Mouse (Mus musculus) adrenal gland, postnatal 25 days (tissue): ENCODE results near the gene Dhx15. TPM values are rescaled to one million over a fixed set of nuclear protein-coding genes. Genes with fewer than 3 reads are reported as not detected.
"Not testable (repeated sequence)": the region's sequence is repeated elsewhere in the genome, so short reads cannot be mapped to it uniquely, and the experiment has no call there.

Source experiments
- DNase-seq: peaks from one replicate; pipeline ENCODE4 v3.0.0; 2021; ENCODE audit warnings: mixed read lengths
- long read RNA-seq: library from polyadenylated mRNA; stranded (forward); transcript quantifications from one replicate; pipeline ENCODE4 v2.0.0, GENCODE M21; 2021
- total RNA-seq: library from RNA; stranded (reverse); gene quantifications from 2 replicates; pipeline ENCODE4 v1.2.3, GENCODE M21; 2021

The Dhx15 gene
- 114 and 131 TPM in 2 replicates for total RNA-seq
- long read RNA-seq, transcript Dhx15-201 (14 exons, 3,010 nt): major isoform, 70 of 89 reads
- long read RNA-seq, partial matches to known transcripts: 9 of 89 reads
- long read RNA-seq, other reads (novel, unspliced or antisense): 9 of 89 reads

DNA sequence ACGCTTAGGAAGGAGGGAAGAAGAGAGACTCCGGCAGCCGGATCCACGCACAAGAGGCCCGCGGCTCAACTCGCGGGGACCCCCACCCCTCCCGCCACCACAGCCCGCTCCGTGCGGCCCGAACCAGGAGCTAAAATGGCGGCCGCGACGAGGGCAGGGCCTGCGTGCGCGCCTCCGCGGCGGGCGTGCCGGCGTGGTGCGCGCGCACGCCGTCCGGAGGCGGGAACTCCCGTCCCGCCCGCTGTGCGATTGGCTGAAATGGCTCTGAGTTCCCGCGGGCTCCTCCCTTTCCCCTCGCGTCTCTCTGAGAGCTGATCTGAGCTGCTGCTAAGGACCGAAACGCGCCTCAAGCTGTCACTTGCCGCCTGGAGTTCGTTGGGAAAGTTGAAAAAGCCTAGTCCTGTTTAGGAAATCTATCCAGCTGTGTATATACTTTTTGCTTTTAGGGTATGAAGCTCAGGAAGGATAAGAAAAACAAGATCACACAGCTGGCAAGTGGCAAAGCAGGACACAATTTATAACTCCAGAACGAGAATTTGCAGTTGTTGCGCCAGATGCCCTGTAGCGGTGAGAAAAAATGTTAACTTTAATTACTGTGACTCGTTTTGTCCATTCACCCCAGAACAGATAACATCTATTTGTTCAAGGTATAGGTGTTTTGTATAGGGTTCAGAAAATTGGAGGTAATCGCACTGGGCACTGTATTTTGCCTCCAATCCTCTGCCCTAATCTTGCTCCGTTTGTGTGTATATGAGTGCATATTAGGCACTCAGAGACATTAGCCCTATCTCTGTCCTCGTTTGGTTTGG lies at the start of gene Dhx15:
Gene Dhx15 (minus strand): TSS at position 144 of the 809 bp plus-strand sequence.
- peak; percentile 92 for DNase-seq

DNA sequence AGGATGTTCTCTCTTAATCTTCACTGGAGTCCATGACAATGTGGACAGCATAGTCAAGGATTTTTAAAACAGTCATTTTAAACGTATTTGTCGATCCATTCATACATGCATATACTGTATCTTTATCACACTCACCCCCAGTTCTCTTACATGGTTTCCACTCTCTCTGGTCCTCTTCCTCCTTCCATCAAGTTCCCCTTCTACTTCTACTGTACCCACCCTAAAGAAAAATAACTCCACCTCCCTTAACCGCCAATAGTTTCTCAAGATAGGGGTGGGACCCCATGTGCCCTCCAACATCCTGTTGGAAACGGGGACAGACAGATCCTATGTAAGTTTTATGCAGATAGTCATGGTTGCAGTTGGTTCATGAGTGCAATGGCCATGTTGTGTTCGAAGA lies 48.6 kb upstream of the Dhx15 start:
- DNase-seq: no peak

DNA sequence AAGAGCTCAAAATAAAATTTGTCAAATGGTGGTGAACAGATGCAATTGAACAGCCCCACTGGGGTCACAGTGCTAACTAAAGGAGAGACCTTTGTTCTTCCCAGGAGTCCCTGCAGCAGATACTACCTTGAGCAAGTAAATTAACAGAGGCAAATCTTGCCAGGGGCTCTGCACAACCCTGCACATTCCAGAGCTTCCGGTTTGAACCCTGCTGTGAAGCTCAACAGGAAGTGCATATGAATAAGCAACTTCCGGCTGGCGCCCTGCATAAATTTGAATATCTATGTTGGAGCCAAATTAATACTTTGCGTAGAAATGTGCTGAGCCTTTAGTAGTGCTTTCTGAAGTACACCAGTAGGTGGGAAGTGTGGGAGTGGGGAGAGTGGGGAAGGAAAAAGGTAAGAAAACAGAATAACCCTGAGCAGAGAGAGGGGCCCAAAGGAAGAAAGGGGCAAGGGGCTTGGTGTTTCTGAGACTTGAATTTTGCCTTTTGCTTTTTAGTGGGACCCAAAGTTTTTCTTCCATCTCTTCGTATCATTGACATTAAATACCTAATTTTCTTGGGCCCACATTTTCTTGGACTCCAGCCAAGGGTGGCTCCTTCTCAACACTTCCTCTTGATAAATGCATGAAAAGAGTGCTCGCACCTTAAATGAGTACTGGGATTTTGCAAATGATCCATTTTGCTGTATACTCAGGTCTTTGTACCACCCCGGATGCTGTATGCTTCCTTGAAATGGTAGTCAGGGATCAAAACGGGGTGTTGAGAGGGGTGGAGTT lies 47.8 kb upstream of the Dhx15 start:
- no peak for DNase-seq

DNA sequence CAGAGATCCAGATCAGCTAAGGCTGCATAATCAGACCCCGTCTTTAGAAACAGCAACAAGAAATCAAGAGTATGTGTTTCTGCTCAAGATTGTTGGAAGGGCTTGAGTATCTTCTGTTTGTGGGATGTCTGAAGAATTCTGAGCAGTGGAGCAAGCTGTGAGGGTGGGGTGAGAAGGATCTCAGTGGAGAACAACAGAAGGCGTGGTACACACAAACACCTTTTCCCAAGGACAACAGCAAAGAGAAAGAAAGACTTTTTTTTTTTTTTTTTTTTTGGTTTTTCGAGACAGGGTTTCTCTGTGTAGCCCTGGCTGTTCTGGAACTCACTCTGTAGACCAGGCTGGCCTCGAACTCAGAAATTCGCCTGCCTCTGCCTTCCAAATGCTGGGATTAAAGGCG lies 46.3 kb upstream of the Dhx15 start:
- not testable (repeated sequence) for DNase-seq

DNA sequence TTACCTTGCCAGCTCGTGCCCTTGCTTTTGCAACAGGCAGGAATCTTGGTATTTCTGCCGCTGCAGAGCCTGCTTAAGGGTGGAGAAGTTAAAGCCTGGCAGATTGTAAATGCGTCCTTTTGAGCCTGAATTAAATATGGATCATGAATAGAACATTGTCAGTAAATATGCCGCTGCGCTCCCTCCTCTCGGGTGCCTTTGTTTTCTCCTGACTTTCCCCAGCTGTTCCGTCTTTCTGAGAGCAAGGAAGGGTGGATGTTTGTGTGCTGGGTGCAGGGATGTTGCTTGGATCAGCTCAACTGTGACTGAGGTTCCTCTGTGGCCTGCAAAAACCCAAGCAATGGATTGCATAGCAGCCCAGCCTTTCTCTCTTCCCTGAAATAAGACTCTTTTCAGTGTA lies 44.3 kb upstream of the Dhx15 start:
- no peak for DNase-seq

DNA sequence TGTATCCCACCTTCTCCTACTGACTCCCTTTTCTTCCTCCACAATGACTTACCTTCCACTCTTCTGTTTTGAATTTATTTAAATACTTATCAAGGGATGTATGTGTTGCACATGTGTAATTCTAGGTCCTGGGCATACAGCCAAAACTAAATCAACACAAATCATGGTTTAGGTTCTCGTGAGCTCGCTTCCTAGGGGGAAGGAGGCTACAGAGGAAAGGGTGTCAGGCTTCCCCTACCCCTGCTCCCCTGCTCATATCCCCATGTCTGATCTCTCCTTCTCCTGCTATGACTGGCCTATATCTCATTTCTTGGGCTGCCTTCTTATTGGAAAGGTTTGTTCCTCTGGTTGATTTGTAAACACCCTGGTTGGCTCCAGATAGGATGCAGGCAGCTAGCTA lies 43.6 kb upstream of the Dhx15 start:
- DNase-seq: no peak

DNA sequence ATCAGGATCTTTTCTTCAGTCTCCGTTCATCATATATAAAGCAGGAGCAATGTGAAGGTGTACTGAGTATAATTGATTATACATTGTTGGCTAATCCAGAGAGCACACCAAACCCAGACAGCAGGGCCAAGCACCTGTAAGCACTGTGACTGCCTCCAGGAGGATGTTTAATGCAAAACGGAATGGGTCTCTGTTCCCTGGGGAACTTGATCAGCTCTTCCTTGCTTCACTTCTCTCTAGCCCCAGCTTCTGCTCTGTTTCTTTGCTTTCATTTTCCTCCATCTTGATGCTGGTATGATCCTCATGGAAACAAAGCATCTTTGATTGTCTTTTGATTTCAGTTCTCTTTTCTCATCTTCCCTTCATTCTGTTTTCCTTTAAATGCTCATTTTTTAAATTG lies 42.3 kb upstream of the Dhx15 start:
- no peak for DNase-seq

DNA sequence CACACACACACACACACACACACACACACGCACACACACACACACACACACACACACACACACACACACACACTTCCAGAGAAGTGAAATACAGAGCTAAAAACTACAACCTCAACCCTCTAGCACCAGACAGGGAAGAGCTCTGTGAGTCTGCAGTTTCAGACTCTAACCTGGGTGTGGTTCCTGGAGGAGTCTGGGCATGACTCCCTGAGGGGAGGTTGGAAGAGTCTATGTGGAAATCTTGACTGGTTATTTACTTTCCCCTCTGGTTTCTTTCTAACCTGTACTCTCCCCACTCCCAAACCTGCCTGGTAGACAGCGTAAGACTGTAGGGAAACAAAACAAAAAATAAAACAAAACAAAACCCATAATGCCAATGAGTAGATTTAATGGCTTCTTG lies 41.9 kb upstream of the Dhx15 start:
- DNase-seq: no peak

DNA sequence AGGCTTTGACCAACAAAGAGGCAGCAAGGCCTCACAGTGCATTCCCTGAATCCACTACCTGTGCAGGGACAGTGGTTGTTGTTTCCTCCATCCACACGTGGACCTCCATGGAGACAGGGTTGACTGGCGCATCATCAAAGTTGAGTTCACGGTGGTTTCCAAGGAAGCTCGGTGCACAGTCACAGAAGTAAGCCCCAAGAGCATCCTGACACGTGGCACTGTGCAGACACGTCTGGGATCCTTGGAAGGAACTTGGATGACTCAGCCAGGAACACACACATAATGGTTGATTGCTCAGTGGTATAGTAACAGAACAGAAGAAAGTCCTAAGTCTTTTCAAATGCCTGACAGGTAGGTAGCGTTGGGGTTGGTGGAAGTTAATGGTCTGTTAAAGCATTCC lies 40.2 kb upstream of the Dhx15 start:
- DNase-seq: no peak

DNA sequence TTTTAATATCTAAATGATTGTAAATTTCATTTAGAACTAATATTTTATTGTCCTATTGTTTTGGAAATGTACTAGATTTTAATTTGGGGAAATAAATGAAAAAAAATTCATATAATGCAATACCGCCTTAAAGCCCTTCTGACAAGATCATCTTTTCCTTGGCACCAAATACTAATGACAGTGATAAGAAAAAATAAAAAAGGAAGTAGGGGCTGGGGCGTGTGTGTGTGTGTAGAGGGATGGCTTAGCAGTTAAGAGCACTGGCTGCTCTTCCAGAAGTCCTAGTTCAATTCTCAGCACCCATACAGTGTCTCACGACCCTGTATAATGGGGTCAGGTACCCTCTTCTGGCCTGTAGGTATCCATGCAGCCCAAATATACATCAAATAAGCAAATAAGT lies 36.4 kb upstream of the Dhx15 start:
- DNase-seq: no peak

DNA sequence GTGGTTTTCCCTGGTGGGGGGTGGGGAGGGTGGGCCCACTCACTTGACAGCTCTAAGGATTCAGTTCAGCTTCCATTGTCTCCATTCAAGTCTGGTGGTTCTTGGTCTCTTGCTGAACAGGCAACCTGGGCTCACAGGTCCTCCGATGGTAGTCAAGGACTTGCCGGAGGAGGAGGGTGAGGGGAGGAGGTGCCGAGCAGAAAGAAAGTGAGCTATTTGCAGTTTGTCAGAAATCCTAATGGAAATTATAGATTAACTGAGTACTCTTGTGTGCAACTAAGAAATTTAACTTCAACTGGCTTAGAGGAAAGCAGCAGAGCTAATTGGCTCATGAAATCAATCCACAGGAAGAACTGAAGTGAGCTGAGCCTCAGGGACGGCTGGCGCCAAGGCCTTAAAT lies 31.3 kb upstream of the Dhx15 start:
- DNase-seq: no peak

DNA sequence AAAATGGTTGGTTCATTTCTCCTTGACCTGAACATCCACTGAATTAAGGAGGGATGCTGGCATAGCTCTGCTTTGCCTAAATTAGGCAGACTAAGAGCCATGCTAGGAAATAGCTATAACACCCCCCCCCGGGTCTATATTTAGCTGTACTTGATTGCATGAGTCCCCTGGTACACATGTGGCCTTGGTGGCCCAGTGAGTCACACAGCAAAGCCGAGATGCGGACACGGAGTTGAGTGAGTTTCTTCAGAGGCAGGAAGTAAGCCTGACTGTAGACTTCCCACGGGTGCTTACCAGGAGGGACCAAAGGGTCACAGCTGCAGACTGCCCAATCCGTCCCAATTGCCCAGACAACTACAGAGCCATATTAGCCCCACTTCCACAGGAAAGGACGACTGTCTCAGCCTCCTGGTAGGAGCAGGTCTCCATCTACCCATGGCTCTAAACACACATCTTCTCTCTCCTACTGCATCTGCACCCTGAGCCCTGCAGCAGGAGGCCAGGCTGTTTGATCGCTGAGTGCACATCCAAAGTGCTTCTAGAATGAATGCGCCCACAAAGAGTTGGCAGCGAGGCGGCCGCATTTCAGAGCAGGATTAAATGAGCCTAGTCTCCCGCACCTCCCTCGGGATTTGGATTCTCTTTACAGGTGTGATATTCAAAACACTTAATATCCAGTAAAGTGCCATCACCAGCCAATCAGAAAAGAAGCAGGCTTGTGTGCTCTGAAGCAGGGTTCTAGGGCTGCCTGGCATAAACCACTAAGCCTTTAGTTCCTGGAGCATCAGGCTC lies 29.9 kb upstream of the Dhx15 start:
- peak; percentile 52 for DNase-seq

DNA sequence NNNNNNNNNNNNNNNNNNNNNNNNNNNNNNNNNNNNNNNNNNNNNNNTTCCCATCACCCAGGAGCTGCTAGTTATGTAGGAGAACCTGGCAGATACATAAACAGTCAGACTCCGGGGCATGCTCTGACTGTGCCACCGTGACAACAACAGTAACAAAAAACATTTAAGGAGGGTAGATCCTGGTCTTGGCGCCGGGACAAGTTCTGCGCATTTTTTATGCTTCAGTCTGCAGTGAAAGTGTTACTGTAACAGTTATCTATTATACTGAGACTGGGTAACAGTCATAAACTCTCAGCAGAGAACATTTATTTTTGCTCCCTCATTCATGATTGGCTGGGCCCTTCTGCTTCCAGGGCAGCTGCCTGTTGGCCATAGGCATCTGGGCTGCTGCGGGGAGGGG lies 27.9 kb upstream of the Dhx15 start:
- DNase-seq: no peak

DNA sequence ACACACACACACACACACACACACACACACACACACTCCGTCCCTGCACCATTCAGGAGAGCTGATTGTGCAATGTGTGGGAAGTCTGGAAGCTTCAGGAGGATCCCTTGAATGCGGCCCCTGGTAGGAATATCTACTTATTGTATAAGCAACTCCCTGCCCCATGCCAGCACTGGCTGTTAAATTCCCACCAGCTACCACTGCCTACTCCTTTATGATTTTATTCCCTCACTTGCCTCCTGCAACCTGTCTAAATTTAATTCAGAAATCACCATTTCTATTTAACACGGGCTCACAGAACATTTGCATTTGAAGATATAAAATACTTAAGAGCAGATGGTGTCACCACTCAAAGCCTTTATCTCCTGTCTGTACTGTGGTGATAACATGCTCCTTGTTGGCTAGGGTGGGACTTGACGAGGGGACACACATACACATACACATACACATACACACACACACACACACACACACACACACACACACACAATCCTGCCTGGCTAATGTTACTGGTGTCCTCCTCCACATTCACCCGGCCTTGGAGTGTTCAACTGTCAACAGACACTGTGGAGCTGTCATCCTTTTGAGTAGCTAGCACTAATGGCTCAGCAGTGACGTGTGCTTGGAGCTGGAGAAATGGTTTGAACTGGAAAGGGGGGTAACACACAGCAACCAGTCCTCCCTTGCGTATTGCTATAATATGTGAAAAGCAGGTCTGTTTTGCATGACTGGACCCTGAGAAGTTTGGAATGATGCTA lies 23.0 kb upstream of the Dhx15 start:
- no peak for DNase-seq

DNA sequence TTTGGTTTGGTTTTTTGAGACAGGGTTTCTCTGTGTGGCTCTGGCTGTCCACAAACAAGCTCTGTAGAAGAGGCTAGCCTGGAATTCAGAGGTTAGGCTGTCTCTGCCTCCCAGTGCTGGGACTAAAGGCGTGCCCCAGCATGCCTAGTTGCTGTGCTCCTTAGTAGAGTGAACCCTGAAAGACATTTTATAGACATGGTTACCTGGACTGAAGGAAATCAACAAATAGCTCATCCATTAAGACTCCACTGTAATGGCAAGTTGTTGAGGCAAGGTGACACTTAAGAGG lies 810 bp upstream of the Dhx15 start:
- no peak for DNase-seq

DNA sequence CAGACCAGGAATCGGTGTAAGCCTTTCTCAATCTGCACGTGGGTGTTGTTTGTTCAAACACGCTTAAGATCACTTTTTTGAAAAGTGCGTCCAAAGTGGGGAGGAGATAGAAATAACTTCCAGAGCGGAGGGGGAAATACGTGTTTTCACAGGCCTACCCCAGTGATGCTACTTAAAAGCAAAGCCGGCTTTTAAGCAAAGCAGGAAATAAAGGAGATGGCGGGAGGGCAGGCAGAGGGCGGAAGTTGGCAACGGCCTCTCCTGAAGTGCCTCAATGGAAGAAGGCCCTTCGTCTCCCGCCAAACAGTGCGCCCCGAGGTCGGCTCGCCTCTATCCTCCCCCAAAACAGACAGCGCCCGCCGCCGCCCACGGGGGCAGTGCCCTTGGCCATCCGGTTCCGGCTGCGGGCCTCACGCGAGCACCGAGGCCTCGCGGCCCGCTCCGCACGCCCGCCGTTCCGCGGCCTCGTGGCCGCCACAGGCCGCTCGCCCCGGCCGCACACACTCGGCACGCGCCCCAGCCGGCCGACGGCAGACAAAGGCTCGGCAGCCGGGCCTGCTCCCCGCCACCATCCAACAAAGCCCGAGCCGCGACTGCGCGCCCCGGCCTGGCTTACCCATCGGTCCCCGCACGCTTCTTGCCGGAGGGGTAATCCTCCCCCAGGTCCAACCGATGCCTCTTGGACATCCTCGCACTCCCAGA lies 499 bp downstream of the Dhx15 start:
- peak; percentile 61 for DNase-seq

DNA sequence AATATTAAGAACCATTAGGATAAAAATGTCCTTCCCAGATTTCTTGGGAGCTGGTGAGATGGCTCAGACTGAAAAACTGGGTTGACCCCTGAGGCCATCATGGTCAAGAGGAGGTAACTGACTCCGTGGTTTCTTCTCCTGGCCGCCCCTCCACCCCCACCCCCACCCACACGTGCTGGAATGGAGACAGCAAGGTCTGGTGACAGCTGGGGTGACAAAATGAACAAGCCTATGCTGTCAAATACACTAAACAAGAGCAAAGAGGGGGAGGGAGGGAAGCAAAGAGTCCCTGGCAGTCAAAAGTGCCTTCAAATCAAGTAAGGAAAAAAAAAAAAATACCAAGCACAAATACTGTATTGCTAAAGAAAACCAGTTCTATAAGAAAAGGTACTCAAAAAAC lies 2.1 kb downstream of the Dhx15 start:
- no peak for DNase-seq

DNA sequence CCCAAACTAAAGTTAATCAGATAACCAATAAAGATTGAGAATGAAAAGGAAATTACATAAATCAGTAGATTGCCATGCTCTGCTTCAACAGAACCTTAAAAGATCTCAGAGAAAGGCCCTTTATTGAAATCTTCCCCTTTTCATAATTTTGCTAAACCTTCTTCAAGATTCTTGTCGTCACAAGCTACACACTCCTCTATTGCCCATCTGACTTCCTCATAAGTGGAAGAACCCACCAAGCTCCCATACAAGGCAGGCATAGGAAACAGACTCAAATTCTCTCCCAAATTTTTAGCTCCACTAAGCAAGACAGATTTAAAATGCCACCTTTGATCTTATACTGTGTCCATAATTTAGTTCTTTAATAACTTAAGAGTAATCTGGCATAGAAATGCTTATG lies 13.0 kb downstream of the Dhx15 start:
- DNase-seq: no peak

DNA sequence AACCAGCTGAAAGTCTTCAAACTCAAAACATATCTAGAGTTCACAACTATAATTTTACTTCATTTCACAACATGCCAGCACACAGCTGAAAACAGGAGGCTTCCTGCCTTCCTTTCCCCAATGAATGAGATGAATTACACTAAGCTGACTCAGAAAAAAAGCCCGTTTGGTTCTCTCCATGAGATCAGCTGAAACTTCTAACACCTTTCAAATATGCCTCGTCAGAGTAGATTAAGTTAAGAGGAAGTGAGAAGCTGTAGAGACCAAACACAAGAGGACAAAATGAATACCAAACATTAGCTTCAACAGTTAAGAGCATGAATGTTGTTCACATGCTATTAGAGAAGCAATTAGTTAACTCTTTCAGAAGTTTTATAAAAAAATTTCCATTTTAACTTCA lies 21.8 kb downstream of the Dhx15 start:
- DNase-seq: no peak

DNA sequence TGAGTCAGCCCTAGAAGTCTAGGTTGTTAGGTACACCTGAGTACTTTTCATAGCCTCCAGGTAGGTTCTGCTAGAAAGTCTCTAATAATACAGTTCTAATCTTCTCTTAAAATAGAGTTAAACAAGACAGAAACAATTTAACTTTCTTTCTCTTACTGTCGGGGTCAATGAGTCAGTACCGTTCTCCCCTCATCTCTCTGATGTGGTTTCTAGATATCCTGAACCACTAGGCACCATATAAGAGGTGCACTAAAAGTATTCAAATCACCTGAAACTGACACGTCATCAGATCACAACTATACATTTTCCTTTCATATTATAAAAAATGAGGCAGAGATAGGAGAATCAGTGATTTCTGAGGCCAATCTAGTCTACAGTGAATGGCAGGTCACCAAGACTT lies 41.2 kb downstream of the Dhx15 start:
- no peak for DNase-seq

DNA sequence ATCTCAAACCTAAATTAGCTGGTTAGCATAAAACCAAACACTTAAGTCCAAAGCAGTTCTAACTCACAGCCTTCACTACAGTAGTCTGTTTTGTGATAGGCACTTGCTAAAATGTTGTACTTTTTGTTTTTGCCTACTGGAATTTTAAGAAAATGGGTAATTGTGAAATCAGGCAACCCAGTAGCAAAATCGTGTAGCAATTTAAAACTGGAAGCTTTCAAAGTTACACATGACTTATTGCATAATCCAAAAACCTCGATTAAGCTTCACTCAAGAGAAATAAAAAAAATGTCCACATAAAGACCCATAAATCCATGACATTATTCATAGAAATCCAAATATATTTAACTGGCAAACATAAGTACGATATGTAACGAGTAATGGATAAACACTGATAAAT lies 43.2 kb downstream of the Dhx15 start:
- no peak for DNase-seq

DNA sequence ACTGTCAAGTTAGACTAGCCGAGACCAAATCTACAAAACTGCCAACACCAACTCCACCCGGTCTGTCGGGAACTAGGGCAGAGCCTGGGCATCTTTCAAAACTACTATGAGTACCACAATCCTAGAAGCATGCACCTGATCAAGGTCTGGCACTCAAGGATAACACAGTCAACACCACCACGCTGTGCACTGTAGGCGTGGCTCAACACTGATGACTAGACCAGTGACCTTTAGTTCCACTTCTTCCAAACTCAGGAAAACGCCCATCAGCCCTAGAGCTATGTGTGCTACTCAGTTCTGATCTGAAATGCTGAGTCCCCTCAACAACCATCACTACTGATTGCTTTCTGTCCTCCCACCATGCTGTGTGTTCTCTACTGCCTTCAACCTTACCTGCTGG lies 44.6 kb downstream of the Dhx15 start:
- DNase-seq: peak; percentile 13
